Mouse (Mus musculus): ENCODE results near the gene Fhad1.

GRCm38 (mm10) chr4:142028533-142028932, 13.7 kb upstream of the Fhad1 start:
- TF ChIP-seq POLR2A (IDR thresholded peaks at IDR 0.05; ENCODE audit: insufficient read depth, low read length) (no peak), CTCF (IDR thresholded peaks at IDR 0.05; ENCODE audit: low read depth, low read length) (no peak), EP300 (IDR thresholded peaks at IDR 0.05; ENCODE audit: insufficient read depth, low read depth, low read length) (no peak)

All from ES-Bruce4 (cell line).